Mouse (Mus musculus): ENCODE results near the gene Cnot6.

- TF ChIP-seq FLI1 (IDR thresholded peaks at IDR 0.05; ENCODE audit: low read length): no peak
- no peak for TF ChIP-seq GATA1 (IDR thresholded peaks at IDR 0.05; ENCODE audit: borderline replicate concordance, low read length)
Measured at GRCm38 (mm10) chr11:49730275-49730948, 17.9 kb upstream of the Cnot6 start.

Measured in megakaryocyte, embryonic 14.5 days (primary cell).